Mouse (Mus musculus): ENCODE data around the gene Tsc22d1. TPM values are rescaled to one million over a fixed set of nuclear protein-coding genes. Genes with fewer than 3 reads are reported as not detected.

Tsc22d1 gene
- polyA plus RNA-seq, 1 experiment from 2014 or later, result 547 TPM

- Histone ChIP-seq H3K9me3 (ENCODE audit: control insufficient read depth, low read length) (no peaks in the 10 kb centered on the region), H3K4me2 (replicated peaks; ENCODE audit: low read depth, low read length) (no peak overlapping the region), H3K27me3 (ENCODE audit: control insufficient read depth, insufficient read depth, low read length) (no peaks in the 10 kb centered on the region), H3K4me3 (ENCODE audit: low read depth, low read length) (no peak overlapping the region), H3K27ac (ENCODE audit: low read depth, low read length) (no peak overlapping the region), H3K4me1 (replicated peaks; ENCODE audit: control insufficient read depth, insufficient read depth, low read length) (0 out of 2 replicates have a peak, but pooled peaks cover under 1% of the 10 kb centered on the region), H3K9ac (ENCODE audit: low read depth, low read length) (no peak overlapping the region), H3K36me3 (ENCODE audit: control insufficient read depth, insufficient read depth, low read length) (no peaks in the 10 kb centered on the region)
- DNase-seq (ENCODE audit: low spot score), result no peak
- 14% methylated on average over 5 of the region's 5 CpGs for WGBS
- ATAC-seq (ENCODE audit: low FRiP score), result no peak
These were observed 85.3 kb downstream of the Tsc22d1 start for GRCm38 (mm10) chr14:76500036-76500435.

- H3K9ac ChIP-seq (ENCODE audit: low read depth, low read length), result peak overlapping the region; percentile 97; the same call in 1 of the 2 replicates
- peak overlapping the region; percentile 63 for H3K4me2 ChIP-seq (replicated peaks; ENCODE audit: low read depth, low read length)
- no peaks in the 10 kb centered on the region for H3K27me3 ChIP-seq (ENCODE audit: control insufficient read depth, insufficient read depth, low read length)
- no peaks in the 10 kb centered on the region for H3K9me3 ChIP-seq (ENCODE audit: control insufficient read depth, low read length)
- ATAC-seq (ENCODE audit: low FRiP score) (no peak), DNase-seq (ENCODE audit: low spot score) (peak; percentile 66)
- 11% methylated on average over 13 of the region's 13 CpGs for WGBS
- H3K36me3 ChIP-seq (ENCODE audit: control insufficient read depth, insufficient read depth, low read length), result 0 out of 2 replicates have a peak, but pooled peaks cover 5% of the 10 kb centered on the region
- H3K4me3 ChIP-seq (ENCODE audit: low read depth, low read length), result peak overlapping the region; percentile 75
- peak overlapping the region; percentile 99; the same call in 1 of the 2 replicates for H3K27ac ChIP-seq (ENCODE audit: low read depth, low read length)
- no peaks in the 10 kb centered on the region for H3K4me1 ChIP-seq (replicated peaks; ENCODE audit: control insufficient read depth, insufficient read depth, low read length)
These were observed 88.6 kb downstream of the Tsc22d1 start for GRCm38 (mm10) chr14:76503231-76503851.

DNA sequence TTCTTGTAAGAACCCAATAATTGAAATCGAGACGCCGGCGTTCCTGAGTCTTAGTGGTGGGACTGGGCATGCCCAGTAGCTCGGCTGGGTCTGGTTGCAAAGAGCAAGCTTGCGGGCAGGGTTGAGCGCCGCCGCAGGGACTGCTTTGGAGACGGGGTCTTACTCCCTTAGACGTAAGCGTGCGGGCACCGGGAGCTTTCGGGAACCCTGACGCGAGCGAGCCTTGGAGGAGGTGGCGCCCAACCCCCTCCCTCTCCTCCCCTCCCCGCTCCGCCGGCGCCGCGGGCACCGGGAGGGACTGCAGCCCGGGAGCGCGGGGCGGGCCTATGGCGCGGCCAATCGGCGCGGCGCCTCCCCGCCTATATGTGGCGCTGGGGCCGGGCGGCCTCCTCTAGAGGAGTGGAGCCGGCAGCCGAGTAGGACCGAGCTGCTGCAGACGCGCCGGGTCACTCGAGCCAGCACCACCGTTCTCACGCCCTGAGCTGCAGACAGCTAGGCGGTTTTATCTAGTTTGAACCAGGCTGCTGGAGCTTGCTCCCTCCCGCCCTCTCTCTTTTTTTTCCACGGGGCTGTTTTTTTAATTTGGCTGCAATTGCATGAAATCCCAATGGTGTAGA is 89.5 kb downstream of the Tsc22d1 start:
- peak overlapping the region; percentile 75 for H3K4me3 ChIP-seq (ENCODE audit: low read depth, low read length)
- no peaks in the 10 kb centered on the region for H3K4me1 ChIP-seq (replicated peaks; ENCODE audit: control insufficient read depth, insufficient read depth, low read length)
- H3K9ac ChIP-seq (ENCODE audit: low read depth, low read length), result peak overlapping the region; percentile 97
- H3K9me3 ChIP-seq (ENCODE audit: control insufficient read depth, low read length), result no peaks in the 10 kb centered on the region
- ATAC-seq (ENCODE audit: low FRiP score) (peak; percentile 93), DNase-seq (ENCODE audit: low spot score) (peak; percentile 97)
- H3K27ac ChIP-seq (ENCODE audit: low read depth, low read length), result peak overlapping the region; percentile 99
- H3K4me2 ChIP-seq (replicated peaks; ENCODE audit: low read depth, low read length), result peak overlapping the region; percentile 63
- under 1% methylated on average over 49 of the region's 52 CpGs for WGBS
- H3K27me3 ChIP-seq (ENCODE audit: control insufficient read depth, insufficient read depth, low read length), result no peaks in the 10 kb centered on the region
- H3K36me3 ChIP-seq (ENCODE audit: control insufficient read depth, insufficient read depth, low read length), result 0 out of 2 replicates have a peak, but pooled peaks cover 5% of the 10 kb centered on the region

- Histone ChIP-seq H3K36me3 (ENCODE audit: control insufficient read depth, insufficient read depth, low read length) (0 out of 2 replicates have a peak, but pooled peaks cover 5% of the 10 kb centered on the region), H3K9me3 (ENCODE audit: control insufficient read depth, low read length) (no peaks in the 10 kb centered on the region), H3K4me3 (ENCODE audit: low read depth, low read length) (peak overlapping the region; percentile 75), H3K4me1 (replicated peaks; ENCODE audit: control insufficient read depth, insufficient read depth, low read length) (no peaks in the 10 kb centered on the region), H3K27ac (ENCODE audit: low read depth, low read length) (peak overlapping the region; percentile 99), H3K4me2 (replicated peaks; ENCODE audit: low read depth, low read length) (peak overlapping the region; percentile 63), H3K27me3 (ENCODE audit: control insufficient read depth, insufficient read depth, low read length) (no peaks in the 10 kb centered on the region), H3K9ac (ENCODE audit: low read depth, low read length) (peak overlapping the region; percentile 97)
- ATAC-seq (ENCODE audit: low FRiP score) (no peak), DNase-seq (ENCODE audit: low spot score) (no peak)
- WGBS, result under 1% methylated on average over 10 of the region's 10 CpGs
These were observed 90.3 kb downstream of the Tsc22d1 start for GRCm38 (mm10) chr14:76505101-76505438.

- H3K4me2 ChIP-seq (replicated peaks; ENCODE audit: low read depth, low read length), result peak overlapping the region; percentile 66
- WGBS, result under 1% methylated on average over 31 of the region's 31 CpGs
These were observed 90.9 kb downstream of the Tsc22d1 start for GRCm38 (mm10) chr14:76505439-76506220.

GRCm38 (mm10) chr14:76506425-76507205 is 91.9 kb downstream of the Tsc22d1 start:
- 49% methylated on average over 26 of the region's 27 CpGs for WGBS
- no peaks in the 10 kb centered on the region for H3K4me1 ChIP-seq (replicated peaks; ENCODE audit: control insufficient read depth, insufficient read depth, low read length)
- peak; percentile 41 for DNase-seq (ENCODE audit: low spot score)

More at GRCm38 (mm10) chr14:76505439-76506220, 90.9 kb downstream of the Tsc22d1 start:
- Histone ChIP-seq H3K4me3 (ENCODE audit: low read depth, low read length) (peak overlapping the region; percentile 75), H3K9ac (ENCODE audit: low read depth, low read length) (peak overlapping the region; percentile 97), H3K9me3 (ENCODE audit: control insufficient read depth, low read length) (no peaks in the 10 kb centered on the region), H3K27ac (ENCODE audit: low read depth, low read length) (peak overlapping the region; percentile 99), H3K27me3 (ENCODE audit: control insufficient read depth, insufficient read depth, low read length) (no peaks in the 10 kb centered on the region), H3K36me3 (ENCODE audit: control insufficient read depth, insufficient read depth, low read length) (0 out of 2 replicates have a peak, but pooled peaks cover 5% of the 10 kb centered on the region), H3K4me1 (replicated peaks; ENCODE audit: control insufficient read depth, insufficient read depth, low read length) (no peaks in the 10 kb centered on the region)
- DNase-seq (ENCODE audit: low spot score), result peak; percentile 92
- ATAC-seq (ENCODE audit: low FRiP score), result peak; percentile 89

DNA sequence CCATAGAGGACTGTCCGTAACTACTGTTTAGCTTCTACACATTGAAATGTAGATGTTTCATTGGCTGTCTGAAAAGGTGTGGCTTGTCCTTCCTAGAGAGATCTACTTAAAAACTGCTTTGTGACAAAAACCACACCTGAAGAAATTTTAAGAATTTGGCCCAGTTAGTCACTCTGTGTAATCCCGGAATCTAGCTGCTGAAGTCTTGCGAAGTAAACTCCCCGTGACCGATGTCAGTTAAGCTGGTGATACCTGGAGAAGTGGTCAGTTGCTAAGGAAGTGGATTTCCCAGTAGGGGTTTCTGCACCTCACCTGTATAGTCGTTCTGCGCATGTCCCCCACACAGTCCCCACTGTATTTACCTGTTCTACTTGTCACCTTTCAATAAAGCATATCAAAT is 92.6 kb downstream of the Tsc22d1 start:
- 93% methylated on average over 7 of the region's 7 CpGs for WGBS
- Histone ChIP-seq H3K4me2 (replicated peaks; ENCODE audit: low read depth, low read length) (peak overlapping the region; percentile 66; the same call in 1 of the 2 replicates), H3K4me3 (ENCODE audit: low read depth, low read length) (peak overlapping the region; percentile 75; the same call in 1 of the 2 replicates)

More at GRCm38 (mm10) chr14:76506425-76507205, 91.9 kb downstream of the Tsc22d1 start:
- Histone ChIP-seq H3K9me3 (ENCODE audit: control insufficient read depth, low read length) (no peaks in the 10 kb centered on the region), H3K27me3 (ENCODE audit: control insufficient read depth, insufficient read depth, low read length) (no peaks in the 10 kb centered on the region), H3K9ac (ENCODE audit: low read depth, low read length) (peak overlapping the region; percentile 74), H3K4me2 (replicated peaks; ENCODE audit: low read depth, low read length) (peak overlapping the region; percentile 66), H3K27ac (ENCODE audit: low read depth, low read length) (peak overlapping the region; percentile 99), H3K36me3 (ENCODE audit: control insufficient read depth, insufficient read depth, low read length) (0 out of 2 replicates have a peak, but pooled peaks cover 5% of the 10 kb centered on the region), H3K4me3 (ENCODE audit: low read depth, low read length) (peak overlapping the region; percentile 75)
- ATAC-seq (ENCODE audit: low FRiP score), result no peak

More for the DNA sequence above, 92.6 kb downstream of the Tsc22d1 start:
- 0 out of 2 replicates have a peak, but pooled peaks cover 5% of the 10 kb centered on the region for H3K36me3 ChIP-seq (ENCODE audit: control insufficient read depth, insufficient read depth, low read length)
- DNase-seq (ENCODE audit: low spot score), result no peak
- H3K27ac ChIP-seq (ENCODE audit: low read depth, low read length), result no peak overlapping the region
- H3K9me3 ChIP-seq (ENCODE audit: control insufficient read depth, low read length), result no peaks in the 10 kb centered on the region
- H3K9ac ChIP-seq (ENCODE audit: low read depth, low read length), result no peak overlapping the region
- H3K4me1 ChIP-seq (replicated peaks; ENCODE audit: control insufficient read depth, insufficient read depth, low read length), result no peaks in the 10 kb centered on the region
- H3K27me3 ChIP-seq (ENCODE audit: control insufficient read depth, insufficient read depth, low read length), result no peaks in the 10 kb centered on the region
- ATAC-seq (ENCODE audit: low FRiP score), result no peak
